Mouse (Mus musculus) kidney, adult 2 months (tissue): ENCODE measurements around the gene Gm9970. TPM values are rescaled to one million over a fixed set of nuclear protein-coding genes. Genes with fewer than 3 reads are reported as not detected.

Experiments used
- DNase-seq: peaks from one replicate; pipeline ENCODE4 v3.0.0; 2021
- H3K27ac ChIP-seq: fragments of 200-500 bp; 2 replicates; pipeline ENCODE4 v1.5.1; 2012; ENCODE audit warnings: low read depth, low read length, control low read depth, inconsistent platforms; ENCODE audit not compliant: insufficient read depth
- H3K27me3 ChIP-seq: fragments of 200-500 bp; replicated peaks from 2 replicates; pipeline ENCODE4 v1.6.1; 2012; ENCODE audit warnings: mild to moderate bottlenecking, moderate library complexity, low read length, inconsistent platforms; ENCODE audit not compliant: control insufficient read depth, insufficient read depth
- H3K36me3 ChIP-seq: fragments of 200-500 bp; 2 replicates; pipeline ENCODE4 v1.6.1; 2012; ENCODE audit warnings: mild to moderate bottlenecking, moderate library complexity, low read length, inconsistent platforms; ENCODE audit not compliant: control insufficient read depth, insufficient read depth
- H3K4me1 ChIP-seq: fragments of 200-500 bp; 2 replicates; pipeline ENCODE4 v1.6.1; 2011; ENCODE audit warnings: low read length; ENCODE audit not compliant: control insufficient read depth, insufficient read depth
- H3K4me3 ChIP-seq: fragments of 200-500 bp; 2 replicates; pipeline ENCODE4 v1.5.1; 2011; ENCODE audit warnings: mild to moderate bottlenecking, low read depth, low read length, control low read depth; ENCODE audit not compliant: insufficient read depth
- CTCF ChIP-seq: fragments of 200-500 bp; conservative IDR thresholded peaks from 2 replicates; pipeline ENCODE4 v1.5.1; 2011; ENCODE audit warnings: low read depth, mild to moderate bottlenecking, control low read depth, low read length, moderate library complexity, mixed read lengths; ENCODE audit not compliant: insufficient read depth, insufficient read length
- POLR2A ChIP-seq: fragments of 200-500 bp; IDR thresholded peaks from one replicate; pipeline ENCODE4 v1.6.1; 2011; ENCODE audit warnings: low read depth, low read length, control low read depth
- WGBS: fragments of 180-500 bp; shearing (Covaris S2); methylation state at CpG from one replicate; pipeline ENCODE4 v1.1.7; 2018; 5-methylcytosine and 5-hydroxymethylcytosine counted together
- polyA plus RNA-seq: library from polyadenylated mRNA; depleted of rRNA; stranded (reverse); fragments of >200 nt; gene quantifications from 2 replicates; pipeline ENCODE4 v1.2.3, GENCODE M21; 2012

The Gm9970 gene
- polyA plus RNA-seq, 1 experiment, result 0.45 TPM

DNA sequence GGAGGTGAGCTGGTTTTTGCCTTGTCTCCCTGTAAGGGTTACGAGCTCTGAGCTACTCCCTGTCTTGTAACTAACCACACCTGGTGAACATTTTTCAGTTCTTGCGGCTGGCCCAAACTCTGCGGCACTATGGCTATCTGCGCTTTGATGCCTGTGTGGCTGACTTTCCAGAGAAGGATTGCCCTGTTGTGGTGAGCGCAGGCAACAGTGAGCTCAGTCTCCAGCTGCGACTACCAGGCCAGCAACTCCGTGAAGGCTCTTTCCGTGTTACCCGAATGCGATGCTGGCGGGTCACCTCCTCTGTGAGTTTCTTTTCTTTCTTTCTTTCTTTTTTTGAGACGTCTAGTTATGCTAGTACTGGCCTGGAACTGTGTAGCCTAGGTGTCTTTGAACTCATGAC is 44.0 kb downstream of the Gm9970 start:
- Histone ChIP-seq H3K4me1 (peaks cover 4% of the 10 kb centered on the region), H3K27ac (no peak overlapping the region), H3K4me3 (no peak overlapping the region), H3K36me3 (peaks cover 10% of the 10 kb centered on the region), H3K27me3 (no peaks in the 10 kb centered on the region)
- TF ChIP-seq POLR2A, result no peak
- TF ChIP-seq CTCF, result no peak
- no peak for DNase-seq
- 90% methylated on average over 12 of the region's 12 CpGs for WGBS

DNA sequence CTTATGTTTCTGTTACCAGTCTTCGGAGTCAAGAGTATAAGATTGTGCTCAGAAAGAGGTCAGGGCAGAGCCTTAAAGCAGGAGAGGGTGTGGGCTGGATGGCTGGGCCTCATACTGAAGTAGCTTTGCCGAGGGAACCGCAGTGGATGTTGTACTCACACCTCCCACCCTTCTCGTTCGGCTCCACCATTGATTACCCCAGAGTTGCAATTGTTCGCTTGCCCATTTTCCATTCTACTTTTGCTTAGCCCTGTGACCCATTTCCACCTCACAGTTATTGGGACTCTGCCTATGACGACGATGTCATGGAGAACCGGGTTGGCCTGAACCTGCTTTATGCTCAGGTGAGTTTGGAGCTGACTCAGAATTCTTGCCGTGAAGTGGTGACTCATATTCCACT is 44.8 kb downstream of the Gm9970 start:
- Histone ChIP-seq H3K27ac (no peak overlapping the region), H3K36me3 (peaks cover 10% of the 10 kb centered on the region), H3K4me3 (no peak overlapping the region), H3K27me3 (no peaks in the 10 kb centered on the region), H3K4me1 (peaks cover 7% of the 10 kb centered on the region)
- 84% methylated on average over 10 of the region's 10 CpGs for WGBS
- no peak for DNase-seq
- TF ChIP-seq POLR2A, result no peak
- TF ChIP-seq CTCF, result no peak

DNA sequence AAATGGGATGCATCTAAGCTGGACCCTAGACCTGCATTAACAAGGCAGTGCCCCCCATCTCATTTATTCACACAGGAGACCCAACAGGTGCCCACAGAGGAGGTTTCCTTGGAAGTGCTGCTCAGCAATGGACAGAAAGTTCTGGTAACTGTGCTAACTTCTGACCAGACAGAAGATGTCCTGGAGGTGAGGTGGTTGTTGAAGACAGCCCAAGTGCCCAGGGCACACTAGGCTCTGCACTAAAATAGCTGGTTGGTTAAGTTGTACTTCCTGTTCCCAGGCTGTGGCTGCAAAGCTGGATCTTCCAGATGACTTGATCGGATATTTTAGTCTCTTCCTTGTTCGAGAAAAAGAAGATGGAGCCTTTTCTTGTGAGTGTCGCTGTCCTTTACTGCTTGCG is 45.4 kb downstream of the Gm9970 start:
- H3K27ac ChIP-seq, result no peak overlapping the region

GRCm38 (mm10) chr5:31194486-31195485 is 46.2 kb downstream of the Gm9970 start:
- no peak overlapping the region for H3K4me3 ChIP-seq
- no peak for DNase-seq
- no peak for TF ChIP-seq CTCF
- no peaks in the 10 kb centered on the region for H3K27me3 ChIP-seq
- no peak overlapping the region for H3K27ac ChIP-seq
- WGBS, result 91% methylated on average over 16 of the region's 16 CpGs
- peaks cover 10% of the 10 kb centered on the region for H3K36me3 ChIP-seq
- H3K4me1 ChIP-seq, result peaks cover 7% of the 10 kb centered on the region

More for the DNA sequence above, 45.4 kb downstream of the Gm9970 start:
- H3K27me3 ChIP-seq, result no peaks in the 10 kb centered on the region
- WGBS, result 89% methylated on average over 4 of the region's 4 CpGs
- no peak for TF ChIP-seq POLR2A
- no peak for TF ChIP-seq CTCF
- no peak for DNase-seq
- H3K4me3 ChIP-seq, result no peak overlapping the region
- H3K4me1 ChIP-seq, result peaks cover 7% of the 10 kb centered on the region
- H3K36me3 ChIP-seq, result peaks cover 10% of the 10 kb centered on the region

DNA sequence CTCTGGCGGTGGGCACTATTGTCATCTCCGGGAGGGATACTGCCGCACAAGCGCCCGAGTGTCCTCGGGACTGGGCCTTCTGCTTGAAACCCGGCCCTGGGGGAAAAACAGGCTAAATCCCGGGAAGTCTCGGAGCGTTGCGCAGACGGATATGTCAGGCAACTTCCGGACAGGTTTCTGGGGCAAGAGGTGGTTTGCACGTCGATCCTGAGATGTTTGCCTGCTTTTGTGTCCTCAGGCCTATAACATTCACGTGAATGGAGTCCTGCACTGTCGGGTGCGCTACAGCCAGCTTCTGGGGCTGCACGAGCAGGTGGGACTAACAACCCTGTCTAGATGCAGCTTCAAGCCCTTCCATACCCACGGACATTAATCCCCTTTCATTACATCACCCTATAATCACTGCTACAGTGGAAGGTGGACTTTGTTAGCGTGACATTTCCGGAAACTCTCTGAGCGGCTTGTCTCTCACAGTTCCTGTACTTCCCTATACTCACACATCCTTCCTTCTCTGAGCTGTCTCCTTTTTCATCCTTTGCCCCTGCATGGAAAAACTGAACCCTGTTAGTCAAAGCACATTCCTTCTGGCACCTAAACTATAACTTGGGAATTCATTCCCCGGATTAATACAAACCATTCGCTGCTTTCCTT is 47.3 kb downstream of the Gm9970 start:
- peaks cover 10% of the 10 kb centered on the region for H3K36me3 ChIP-seq
- no peak for TF ChIP-seq POLR2A
- TF ChIP-seq CTCF, result no peak
- peak overlapping the region; percentile 65 for H3K27ac ChIP-seq
- no peaks in the 10 kb centered on the region for H3K27me3 ChIP-seq
- 6% methylated on average over 25 of the region's 25 CpGs for WGBS
- peak overlapping the region; percentile 81 for H3K4me3 ChIP-seq
- no peak for DNase-seq
- peaks cover 7% of the 10 kb centered on the region for H3K4me1 ChIP-seq

- H3K36me3 ChIP-seq, result peaks cover 7% of the 10 kb centered on the region
- TF ChIP-seq CTCF, result peak; percentile 51
- TF ChIP-seq POLR2A, result peak; percentile 75
- under 1% methylated on average over 48 of the region's 48 CpGs for whole genome bisulfite sequencing
Observed at GRCm38 (mm10) chr5:31192939-31193630, 47.9 kb downstream of the Gm9970 start, which contains the start of the genes Snx17 and Eif2b4. Snx17 (plus strand) TSS chr5:31193227. Eif2b4 (minus strand) TSS chr5:31193430.

More at GRCm38 (mm10) chr5:31192939-31193630, 47.9 kb downstream of the Gm9970 start, which contains the start of the genes Snx17 and Eif2b4:
- Histone ChIP-seq H3K27ac (peak within 1 kb of the TSS; percentile 88), H3K4me1 (peaks cover 7% of the 10 kb centered on the region), H3K4me3 (peak within 1 kb of the TSS; percentile 83), H3K27me3 (no peaks in the 10 kb centered on the region)
- peak; percentile 100 for DNase-seq
